Mouse (Mus musculus) myocyte (in vitro differentiated cells): Measurements from ENCODE around the gene Tbk1. TPM values are rescaled to one million over a fixed set of nuclear protein-coding genes. Genes with fewer than 3 reads are reported as not detected.

ENCODE experiments used
- H3K27me3 ChIP-seq: one replicate; pipeline ENCODE4 v1.6.1; 2011; ENCODE audit not compliant: control insufficient read depth, insufficient read depth, insufficient read length
- H3K36me3 ChIP-seq: one replicate; pipeline ENCODE4 v1.6.1; 2011; ENCODE audit not compliant: control insufficient read depth, insufficient read depth
- H3K4me2 ChIP-seq: one replicate; pipeline ENCODE4 v1.6.1; 2011; ENCODE audit warnings: low read depth, control low read depth
- H3K4me3 ChIP-seq: one replicate; pipeline ENCODE4 v1.5.1; 2011; ENCODE audit warnings: mild to moderate bottlenecking, control low read depth, moderate library complexity
- H3K79me2 ChIP-seq: one replicate; pipeline ENCODE4 v1.6.1; 2011; ENCODE audit not compliant: control insufficient read depth, insufficient read depth
- H3ac ChIP-seq: one replicate; pipeline ENCODE4 v1.6.1; 2011; ENCODE audit not compliant: control insufficient read depth, insufficient read length
- CEBPB ChIP-seq: IDR thresholded peaks from 2 replicates; pipeline ENCODE4 v1.6.1; 2011; ENCODE audit warnings: mild to moderate bottlenecking, moderate library complexity; ENCODE audit not compliant: poor library complexity, insufficient read depth, severe bottlenecking
- E2F4 ChIP-seq: IDR thresholded peaks from one replicate; pipeline ENCODE4 v1.6.1; 2011; ENCODE audit warnings: mild to moderate bottlenecking, control low read depth, moderate library complexity; ENCODE audit not compliant: insufficient read depth
- MAX ChIP-seq: IDR thresholded peaks from one replicate; pipeline ENCODE4 v1.6.1; 2011; ENCODE audit warnings: low read depth, mild to moderate bottlenecking, control low read depth
- MYOD1 ChIP-seq, 3 experiments: IDR thresholded peaks; one replicate each; pipeline ENCODE4 v1.6.1; 2011; ENCODE audit warnings: control low read depth in 2 of 3, low read depth in 2 of 3, mild to moderate bottlenecking in 2 of 3, moderate library complexity in 1 of 3; ENCODE audit not compliant: insufficient read length in 2 of 3, control insufficient read depth in 1 of 3
- MYOG ChIP-seq, 3 experiments: IDR thresholded peaks; one replicate each; pipeline ENCODE4 v1.6.1; 2011; ENCODE audit warnings: control low read depth in 2 of 3, low read depth in 2 of 3, mild to moderate bottlenecking in 2 of 3; ENCODE audit not compliant: insufficient read length in 2 of 3, control insufficient read depth in 1 of 3, insufficient read depth in 1 of 3
- POLR2A ChIP-seq: IDR thresholded peaks from one replicate; pipeline ENCODE4 v1.6.1; 2011; ENCODE audit warnings: low read depth, mild to moderate bottlenecking, control low read depth, moderate library complexity; ENCODE audit not compliant: insufficient read length
- POLR2AphosphoS2 ChIP-seq: IDR thresholded peaks from one replicate; pipeline ENCODE4 v1.6.1; 2011; ENCODE audit warnings: low read depth, control low read depth; ENCODE audit not compliant: insufficient read length
- REST ChIP-seq: IDR thresholded peaks from one replicate; pipeline ENCODE4 v1.6.1; 2011; ENCODE audit warnings: mild to moderate bottlenecking, control low read depth, moderate library complexity; ENCODE audit not compliant: insufficient read depth, insufficient read length
- SRF ChIP-seq: IDR thresholded peaks from one replicate; pipeline ENCODE4 v1.6.1; 2011; ENCODE audit warnings: low read depth; ENCODE audit not compliant: control insufficient read depth, insufficient read length
- TCF12 ChIP-seq: IDR thresholded peaks from one replicate; pipeline ENCODE4 v1.6.1; 2011; ENCODE audit warnings: mild to moderate bottlenecking, control low read depth; ENCODE audit not compliant: poor library complexity, insufficient read depth, severe bottlenecking
- TCF3 ChIP-seq: IDR thresholded peaks from one replicate; pipeline ENCODE4 v1.6.1; 2011; ENCODE audit warnings: low read depth, control low read depth; ENCODE audit not compliant: insufficient read length
- USF1 ChIP-seq: IDR thresholded peaks from one replicate; pipeline ENCODE4 v1.6.1; 2011; ENCODE audit warnings: low read depth, mild to moderate bottlenecking, control low read depth, moderate library complexity
- polyA plus RNA-seq: library from polyadenylated mRNA; unstranded; fragments of >200 nt; fragmentation: generic; extraction: Trizol; gene quantifications from one replicate; pipeline ENCODE4 v1.2.1, GENCODE M21; 2012; ENCODE audit warnings: missing spikeins

Gene Tbk1
- polyA plus RNA-seq, 1 experiment = 9.0 TPM

DNA sequence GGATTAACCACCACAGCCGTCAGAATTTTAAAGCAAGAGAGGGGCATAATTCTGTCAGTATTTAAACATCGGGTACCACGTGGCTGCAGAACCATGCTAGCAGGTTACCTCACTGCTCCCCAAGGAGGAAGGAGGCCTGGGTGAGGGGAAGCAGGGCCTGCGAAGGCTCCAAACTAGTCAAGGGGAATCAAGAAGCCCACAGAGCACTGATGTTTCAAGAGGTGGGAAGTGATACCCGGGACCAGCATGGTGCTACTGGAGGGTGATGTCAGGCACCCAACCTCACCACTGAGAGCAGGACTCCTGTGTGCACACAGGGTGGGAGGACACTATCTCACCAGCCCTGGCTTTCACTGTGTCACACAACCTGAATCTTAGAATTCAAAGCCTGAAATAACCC lies 36.9 kb downstream of the Tbk1 start:
- H3K4me2 ChIP-seq = no peak overlapping the region
- H3ac ChIP-seq = no peak overlapping the region
- TF ChIP-seq USF1 (no peak), SRF (no peak), MYOG (IDR thresholded peaks at IDR 0.05; ENCODE audit: control insufficient read depth in 1 of 3, insufficient read depth in 1 of 3, insufficient read length in 2 of 3, low read depth in 2 of 3) (no peak), POLR2A (no peak), TCF3 (no peak), MAX (no peak), POLR2AphosphoS2 (no peak), MYOD1 (IDR thresholded peaks at IDR 0.05; ENCODE audit: control insufficient read depth in 1 of 3, insufficient read length in 2 of 3, low read depth in 2 of 3) (no peak), TCF12 (no peak)
- no peak overlapping the region for H3K4me3 ChIP-seq
- no peaks in the 10 kb centered on the region for H3K27me3 ChIP-seq
- peaks cover 52% of the 10 kb centered on the region for H3K36me3 ChIP-seq
- H3K79me2 ChIP-seq = no peaks in the 10 kb centered on the region

DNA sequence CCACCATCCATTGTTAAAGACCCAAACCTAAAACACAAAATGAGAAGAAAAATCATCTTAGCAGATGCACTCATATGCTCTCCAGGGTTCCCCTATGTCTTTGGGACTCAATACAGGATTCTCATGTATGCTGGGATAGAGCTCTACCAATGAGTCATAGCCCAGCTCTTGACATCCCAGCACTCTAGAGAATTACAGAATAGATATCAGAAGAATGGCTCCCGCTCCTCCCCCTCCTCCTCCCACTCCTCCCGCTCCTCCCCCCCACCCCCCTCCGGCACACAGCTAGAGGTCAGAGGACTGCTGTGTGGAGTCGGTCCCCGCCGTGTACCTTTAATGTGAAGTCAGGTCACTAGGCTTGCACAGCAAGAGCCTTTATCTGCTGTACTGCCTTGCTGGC lies 39.4 kb downstream of the Tbk1 start:
- no peak overlapping the region for H3K4me2 ChIP-seq
- TF ChIP-seq POLR2A (no peak), E2F4 (no peak), REST (no peak), MAX (no peak), MYOD1 (IDR thresholded peaks at IDR 0.05; ENCODE audit: control insufficient read depth in 1 of 3, insufficient read length in 2 of 3, low read depth in 2 of 3) (no peak), TCF3 (no peak), CEBPB (no peak), TCF12 (no peak), SRF (no peak), POLR2AphosphoS2 (no peak), MYOG (IDR thresholded peaks at IDR 0.05; ENCODE audit: control insufficient read depth in 1 of 3, insufficient read depth in 1 of 3, insufficient read length in 2 of 3, low read depth in 2 of 3) (no peak), USF1 (no peak)
- peaks cover 40% of the 10 kb centered on the region for H3K36me3 ChIP-seq
- no peak overlapping the region for H3K4me3 ChIP-seq
- no peak overlapping the region for H3ac ChIP-seq
- no peaks in the 10 kb centered on the region for H3K79me2 ChIP-seq
- H3K27me3 ChIP-seq = no peaks in the 10 kb centered on the region

DNA sequence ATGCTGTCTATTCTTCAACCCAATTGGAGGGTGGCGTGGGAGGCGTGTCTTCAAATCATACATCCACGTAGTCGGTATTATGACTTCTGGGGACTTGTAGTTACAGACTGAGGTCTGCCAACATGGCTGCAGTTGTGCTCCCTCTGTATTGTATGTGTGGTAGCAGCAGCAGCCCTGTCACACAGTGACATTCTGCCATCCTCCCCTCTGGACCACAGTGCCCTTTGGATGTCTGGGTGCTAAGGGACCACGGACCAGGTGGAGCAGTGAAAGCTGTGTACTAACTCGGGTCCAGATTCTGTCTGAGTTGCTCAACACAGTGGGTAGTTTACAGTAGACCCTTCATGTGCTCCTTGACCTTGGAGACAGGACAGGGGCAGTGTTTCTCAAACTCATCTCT lies 43.0 kb downstream of the Tbk1 start:
- Histone ChIP-seq H3K4me3 (no peak overlapping the region), H3ac (no peak overlapping the region), H3K36me3 (peaks cover 18% of the 10 kb centered on the region), H3K4me2 (no peak overlapping the region), H3K27me3 (no peaks in the 10 kb centered on the region), H3K79me2 (no peaks in the 10 kb centered on the region)
- peak; percentile 51 for TF ChIP-seq POLR2AphosphoS2
- TF ChIP-seq CEBPB = no peak

DNA sequence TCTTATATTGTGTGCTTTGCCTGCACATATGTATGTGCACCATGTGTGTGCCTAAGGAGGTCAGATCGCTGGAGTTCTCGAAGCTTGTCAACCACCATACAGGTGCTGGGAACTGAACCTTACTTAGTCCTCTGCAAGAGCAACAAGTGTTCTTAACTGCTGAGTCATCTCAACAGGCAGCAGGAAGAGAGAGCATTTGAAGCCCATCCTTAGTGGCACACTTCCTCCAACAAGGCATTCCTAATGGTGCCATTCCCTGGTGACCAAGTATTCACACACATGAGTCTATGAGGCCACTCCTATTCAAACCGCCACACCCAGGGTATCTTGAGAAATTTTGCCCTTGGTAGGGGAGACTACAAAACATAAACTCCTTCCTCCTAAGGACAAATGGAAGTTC lies 44.4 kb downstream of the Tbk1 start:
- Histone ChIP-seq H3K27me3 (no peaks in the 10 kb centered on the region), H3ac (no peak overlapping the region), H3K79me2 (no peaks in the 10 kb centered on the region), H3K4me2 (no peak overlapping the region), H3K36me3 (peaks cover 10% of the 10 kb centered on the region), H3K4me3 (no peak overlapping the region)
- no peak for TF ChIP-seq E2F4
- no peak for TF ChIP-seq SRF
- TF ChIP-seq POLR2AphosphoS2 = no peak
- TF ChIP-seq CEBPB = no peak
- no peak for TF ChIP-seq USF1
- no peak for TF ChIP-seq MAX
- no peak for TF ChIP-seq POLR2A

DNA sequence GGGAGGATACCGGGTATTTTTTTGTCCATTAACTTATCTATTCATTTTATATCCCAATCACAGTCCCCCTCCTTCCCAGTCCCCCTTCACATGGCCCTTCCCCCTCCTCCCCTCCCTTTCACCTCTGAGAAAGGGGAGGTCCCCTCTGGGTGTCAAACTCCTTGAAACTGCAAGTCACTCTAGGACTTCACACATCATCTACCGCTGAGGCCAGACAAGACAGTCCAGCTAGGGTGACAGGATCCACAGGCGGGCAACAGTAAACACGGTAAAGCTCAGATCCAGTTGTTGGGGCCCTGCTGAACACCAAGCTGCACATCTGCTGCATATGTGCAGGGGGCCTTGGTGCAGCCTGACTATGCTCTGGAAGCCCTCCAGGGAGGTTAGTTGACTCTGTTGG lies 51.6 kb downstream of the Tbk1 start:
- H3ac ChIP-seq = no peak overlapping the region
- H3K4me2 ChIP-seq = no peak overlapping the region
- H3K27me3 ChIP-seq = no peaks in the 10 kb centered on the region
- no peaks in the 10 kb centered on the region for H3K36me3 ChIP-seq
- TF ChIP-seq REST = no peak
- TF ChIP-seq MYOD1 (IDR thresholded peaks at IDR 0.05; ENCODE audit: control insufficient read depth in 1 of 3, insufficient read length in 2 of 3, low read depth in 2 of 3) = no peak
- TF ChIP-seq MYOG (IDR thresholded peaks at IDR 0.05; ENCODE audit: control insufficient read depth in 1 of 3, insufficient read depth in 1 of 3, insufficient read length in 2 of 3, low read depth in 2 of 3) = no peak
- TF ChIP-seq USF1 = no peak
- TF ChIP-seq E2F4 = no peak
- TF ChIP-seq SRF = no peak
- TF ChIP-seq POLR2A = no peak
- TF ChIP-seq POLR2AphosphoS2 = no peak
- no peak for TF ChIP-seq MAX
- TF ChIP-seq CEBPB = no peak
- TF ChIP-seq TCF3 = no peak
- TF ChIP-seq TCF12 = no peak
- no peaks in the 10 kb centered on the region for H3K79me2 ChIP-seq
- H3K4me3 ChIP-seq = no peak overlapping the region
